Mouse (Mus musculus) thymus, adult 18-20 months (tissue): ENCODE results near the gene Phox2b.

Experiments used
- DNase-seq, 2 experiments: peaks; one replicate each; pipeline ENCODE4 v3.0.0; 2022; ENCODE audit warnings: mixed read lengths in 2 of 2

The Phox2b gene

DNA sequence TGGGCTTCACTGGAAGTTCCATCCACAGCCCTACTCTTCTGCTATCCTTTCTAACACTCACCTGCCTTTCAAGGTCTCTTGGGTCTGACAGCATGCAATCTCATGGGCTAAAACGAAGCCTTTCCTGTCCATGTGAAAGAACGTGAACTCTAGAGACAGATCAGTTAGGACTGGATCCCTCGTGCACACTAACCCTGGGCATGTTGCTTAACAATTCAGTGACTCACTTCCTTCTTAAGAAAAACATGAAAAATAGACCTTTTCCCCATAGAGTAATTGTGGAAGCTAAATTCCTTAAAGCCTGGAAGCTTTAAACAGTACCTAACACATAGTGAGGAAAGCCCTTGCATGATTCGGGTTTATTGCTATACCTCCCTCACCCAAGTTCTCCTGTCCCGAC is 8.2 kb downstream of the Phox2b start:
- no peak for DNase-seq

DNA sequence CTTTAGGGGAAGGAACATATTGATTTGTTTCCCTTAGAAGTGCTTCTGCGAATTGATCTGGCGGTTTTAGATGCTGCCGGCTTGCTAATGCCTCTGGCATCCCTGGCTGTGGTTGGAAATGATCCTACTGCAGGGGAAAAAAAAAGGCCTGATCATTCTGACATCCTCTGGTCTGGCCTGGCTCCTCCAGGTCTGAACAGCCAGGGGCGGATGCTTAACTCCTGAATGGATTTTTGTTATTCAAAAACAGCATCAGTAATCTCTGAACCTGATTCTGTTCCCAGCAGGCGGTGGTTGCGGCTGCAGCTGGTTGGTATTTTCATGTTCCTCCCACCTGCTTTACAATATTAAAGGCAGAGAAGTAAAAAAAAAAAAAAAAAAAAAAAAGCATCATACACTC is 16.0 kb downstream of the Phox2b start:
- DNase-seq: no peak

DNA sequence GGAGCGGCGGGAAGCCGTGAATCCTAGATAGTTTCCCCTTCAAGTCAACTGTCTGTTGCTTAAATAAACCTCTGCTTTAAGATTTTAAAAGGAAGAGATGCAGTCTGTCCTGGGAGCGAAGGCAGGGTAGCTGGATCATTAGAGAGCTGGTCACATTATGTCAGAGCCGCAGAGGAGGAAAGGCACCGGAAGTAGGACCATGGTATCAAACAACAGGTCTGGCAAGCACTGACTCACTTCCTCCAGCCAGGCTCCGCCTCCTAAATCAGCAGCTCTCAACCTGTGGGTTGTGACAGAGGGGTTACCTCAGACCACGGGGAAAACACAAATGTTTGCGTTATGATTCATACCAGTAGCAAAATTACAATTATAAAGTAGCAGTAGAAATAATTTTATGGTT is 35.5 kb downstream of the Phox2b start:
- DNase-seq: no peak

DNA sequence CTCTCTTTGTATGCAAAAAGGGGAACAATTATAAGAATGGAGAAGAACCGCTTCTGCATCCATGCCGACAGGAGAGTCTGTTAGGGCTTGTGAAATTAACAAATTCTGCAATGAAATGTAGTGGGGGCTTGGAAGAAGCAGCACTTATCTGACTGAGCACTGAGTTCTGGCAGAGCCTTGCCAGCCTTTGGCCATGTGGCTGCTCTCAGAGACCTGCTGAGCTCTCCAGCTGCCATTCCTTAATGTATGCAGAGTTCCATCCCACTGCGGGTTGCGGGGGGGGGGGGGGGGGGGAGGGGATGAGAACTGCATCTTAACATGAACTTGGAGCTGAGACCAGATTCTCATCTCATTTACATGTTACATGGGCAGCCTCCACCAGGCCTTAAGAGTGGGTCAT is 38.6 kb downstream of the Phox2b start:
- no peak for DNase-seq

DNA sequence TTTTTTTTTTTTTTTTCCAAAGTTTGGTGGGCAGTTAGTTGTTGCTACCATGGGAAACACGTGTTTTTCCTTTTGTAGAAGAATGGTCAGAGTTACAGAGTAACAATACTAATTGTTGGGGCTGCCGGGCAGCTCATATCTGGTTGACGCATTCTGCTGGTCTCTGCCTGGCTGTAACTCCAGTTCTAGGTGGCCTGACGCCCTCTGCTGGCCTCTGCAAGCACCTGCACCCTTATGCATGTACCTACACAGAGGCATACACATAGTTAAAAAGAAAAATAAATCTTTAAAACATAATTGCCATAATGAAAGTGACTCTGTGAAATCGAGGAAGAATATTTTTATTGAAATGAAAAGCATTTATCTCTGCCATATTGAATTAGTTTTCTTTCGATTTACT is 41.3 kb downstream of the Phox2b start:
- no peak for DNase-seq

DNA sequence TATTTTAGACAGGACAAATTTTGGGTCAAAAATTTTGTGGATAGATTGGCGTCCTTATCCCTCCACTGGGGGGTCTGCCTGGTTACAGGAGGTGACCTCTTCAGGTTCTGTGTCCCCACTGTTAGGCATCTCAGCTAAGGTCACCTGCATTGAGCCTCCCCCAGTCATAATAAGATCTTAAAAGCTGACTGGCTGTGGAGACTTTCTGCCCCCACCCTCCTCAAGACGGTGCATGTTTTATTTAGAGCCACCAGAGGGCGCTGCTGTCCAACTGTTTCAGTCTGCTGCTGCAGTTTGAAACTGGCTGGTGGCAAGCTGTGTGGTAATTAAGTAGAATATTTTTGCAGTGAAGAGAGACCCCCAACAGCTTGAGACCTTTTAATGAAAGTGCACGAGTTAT is 51.1 kb downstream of the Phox2b start:
- no peak for DNase-seq
